Mouse (Mus musculus) myocyte (in vitro differentiated cells): Measurements from ENCODE around the gene Fcrlb.

Experiments used
- E2F4 ChIP-seq: IDR thresholded peaks from one replicate; pipeline ENCODE4 v1.6.1; 2011; ENCODE audit warnings: mild to moderate bottlenecking, control low read depth, moderate library complexity; ENCODE audit not compliant: insufficient read depth
- MAX ChIP-seq: IDR thresholded peaks from one replicate; pipeline ENCODE4 v1.6.1; 2011; ENCODE audit warnings: low read depth, mild to moderate bottlenecking, control low read depth
- MYOG ChIP-seq, 3 experiments: IDR thresholded peaks; one replicate each; pipeline ENCODE4 v1.6.1; 2011; ENCODE audit warnings: control low read depth in 2 of 3, low read depth in 2 of 3, mild to moderate bottlenecking in 2 of 3; ENCODE audit not compliant: insufficient read length in 2 of 3, control insufficient read depth in 1 of 3, insufficient read depth in 1 of 3
- POLR2A ChIP-seq: IDR thresholded peaks from one replicate; pipeline ENCODE4 v1.6.1; 2011; ENCODE audit warnings: low read depth, mild to moderate bottlenecking, control low read depth, moderate library complexity; ENCODE audit not compliant: insufficient read length
- POLR2AphosphoS2 ChIP-seq: IDR thresholded peaks from one replicate; pipeline ENCODE4 v1.6.1; 2011; ENCODE audit warnings: low read depth, control low read depth; ENCODE audit not compliant: insufficient read length
- SRF ChIP-seq: IDR thresholded peaks from one replicate; pipeline ENCODE4 v1.6.1; 2011; ENCODE audit warnings: low read depth; ENCODE audit not compliant: control insufficient read depth, insufficient read length
- TCF12 ChIP-seq: IDR thresholded peaks from one replicate; pipeline ENCODE4 v1.6.1; 2011; ENCODE audit warnings: mild to moderate bottlenecking, control low read depth; ENCODE audit not compliant: poor library complexity, insufficient read depth, severe bottlenecking

DNA sequence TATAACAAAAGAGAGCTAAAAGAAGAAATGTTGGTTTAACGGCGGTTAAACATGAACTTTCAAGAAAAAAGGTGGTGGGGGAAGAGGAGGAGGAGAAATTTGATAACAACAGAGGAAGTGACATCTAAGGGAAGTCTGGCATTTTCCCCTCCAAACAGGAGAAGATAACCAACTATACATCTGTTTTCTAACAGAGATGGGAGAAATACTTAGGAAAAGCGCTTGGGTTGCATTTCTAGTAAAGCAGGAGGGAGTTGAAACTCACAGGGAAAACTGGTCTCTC is 50.4 kb downstream of the Fcrlb start:
- no peak for TF ChIP-seq MAX
- TF ChIP-seq SRF, result no peak
- no peak for TF ChIP-seq POLR2A
- TF ChIP-seq E2F4, result no peak
- no peak for TF ChIP-seq POLR2AphosphoS2
- no peak for TF ChIP-seq TCF12
- TF ChIP-seq MYOG (IDR thresholded peaks at IDR 0.05; ENCODE audit: control insufficient read depth in 1 of 3, insufficient read depth in 1 of 3, insufficient read length in 2 of 3, low read depth in 2 of 3), result no peak
